Mouse (Mus musculus) MEL (cell line): Measurements from ENCODE around the gene Cenpb. TPM values are rescaled to one million over a fixed set of nuclear protein-coding genes. Genes with fewer than 3 reads are reported as not detected.

Source experiments
- DNase-seq: peaks from one replicate; pipeline ENCODE4 v3.0.0; 2011; ENCODE audit warnings: low read depth, low spot score
- H3K27ac ChIP-seq: 2 replicates; pipeline ENCODE4 v1.5.1; 2012; ENCODE audit warnings: low read depth, mild to moderate bottlenecking, control low read depth, low read length, moderate library complexity; ENCODE audit not compliant: control insufficient read depth
- H3K27me3 ChIP-seq, 2 experiments: fragments of 150-350 bp in 1 of 2; sonication (generic) in 1 of 2; 2 replicates each; pipeline ENCODE4 v1.6.1; 2012; ENCODE audit warnings: low read length in 2 of 2, mild to moderate bottlenecking in 2 of 2, improper control_type of control experiment in 1 of 2, moderate library complexity in 1 of 2; ENCODE audit not compliant: insufficient read depth in 2 of 2, control insufficient read depth in 1 of 2
- H3K36me3 ChIP-seq, 2 experiments: 2 replicates each; pipeline ENCODE4 v1.6.1; 2012 to 2014; ENCODE audit warnings: low read length in 2 of 2, improper control_type of control experiment in 1 of 2, inconsistent platforms in 1 of 2, mild to moderate bottlenecking in 1 of 2; ENCODE audit not compliant: insufficient read depth in 2 of 2, control insufficient read depth in 1 of 2
- H3K4me1 ChIP-seq, 2 experiments: fragments of 150-350 bp in 1 of 2; sonication (generic) in 1 of 2; 2 replicates each; pipeline ENCODE4 v1.6.1; 2012; ENCODE audit warnings: low read length in 2 of 2, improper control_type of control experiment in 1 of 2, mild to moderate bottlenecking in 1 of 2; ENCODE audit not compliant: insufficient read depth in 2 of 2, control insufficient read depth in 1 of 2
- H3K4me3 ChIP-seq, 2 experiments: fragments of 150-350 bp in 1 of 2; sonication (generic) in 1 of 2; 2 replicates each; pipeline ENCODE4 v1.5.1; 2012; ENCODE audit warnings: low read depth in 2 of 2, low read length in 2 of 2, mild to moderate bottlenecking in 2 of 2, moderate library complexity in 2 of 2, control low read depth in 1 of 2, improper control_type of control experiment in 1 of 2; ENCODE audit not compliant: control insufficient read depth in 1 of 2, insufficient read depth in 1 of 2
- H3K79me2 ChIP-seq: 2 replicates; pipeline ENCODE4 v1.6.1; 2012; ENCODE audit warnings: mild to moderate bottlenecking, low read length, moderate library complexity; ENCODE audit not compliant: control insufficient read depth, poor library complexity, insufficient read depth
- H3K9ac ChIP-seq: 2 replicates; pipeline ENCODE4 v1.6.1; 2012; ENCODE audit warnings: low read depth, mild to moderate bottlenecking, control low read depth, low read length, moderate library complexity; ENCODE audit not compliant: control insufficient read depth, poor library complexity, severe bottlenecking
- H3K9me3 ChIP-seq: fragments of 150-350 bp; sonication (generic); replicated peaks from 2 replicates; pipeline ENCODE4 v1.6.1; 2012; ENCODE audit warnings: mild to moderate bottlenecking, low read length, improper control_type of control experiment, moderate library complexity; ENCODE audit not compliant: insufficient read depth
- BHLHE40 ChIP-seq: IDR thresholded peaks from 2 replicates; pipeline ENCODE4 v1.6.1; 2012; ENCODE audit warnings: low read depth, mild to moderate bottlenecking, inconsistent platforms, low read length, improper control_type of control experiment, borderline replicate concordance
- CHD1 ChIP-seq: IDR thresholded peaks from 2 replicates; pipeline ENCODE4 v1.6.1; 2012; ENCODE audit warnings: low read depth, mild to moderate bottlenecking, inconsistent platforms, low read length, improper control_type of control experiment
- CHD2 ChIP-seq: IDR thresholded peaks from 2 replicates; pipeline ENCODE4 v1.6.1; 2011; ENCODE audit warnings: low read length, improper control_type of control experiment
- CTCF ChIP-seq, 3 experiments: IDR thresholded peaks in 2 of 3; conservative IDR thresholded peaks in 1 of 3; 2 replicates each; pipeline ENCODE4 v1.5.1; 2011 to 2012; ENCODE audit warnings: low read length in 3 of 3, low read depth in 2 of 3, mild to moderate bottlenecking in 2 of 3, improper control_type of control experiment in 1 of 3, inconsistent platforms in 1 of 3, mixed read lengths in 1 of 3, moderate library complexity in 1 of 3; ENCODE audit not compliant: control insufficient read depth in 1 of 3, insufficient read depth in 1 of 3, poor library complexity in 1 of 3, severe bottlenecking in 1 of 3
- ELF1 ChIP-seq: IDR thresholded peaks from 2 replicates; pipeline ENCODE4 v1.6.1; 2014; ENCODE audit warnings: low read depth, mild to moderate bottlenecking, inconsistent platforms, low read length, improper control_type of control experiment, moderate library complexity
- ETS1 ChIP-seq: IDR thresholded peaks from 2 replicates; pipeline ENCODE4 v1.6.1; 2012; ENCODE audit warnings: low read depth, mild to moderate bottlenecking, inconsistent platforms, low read length, improper control_type of control experiment, moderate library complexity
- GABPA ChIP-seq: IDR thresholded peaks from 2 replicates; pipeline ENCODE4 v1.6.1; 2012; ENCODE audit warnings: low read depth, mild to moderate bottlenecking, inconsistent platforms, low read length, improper control_type of control experiment, moderate library complexity
- GATA1 ChIP-seq: IDR thresholded peaks from 2 replicates; pipeline ENCODE4 v1.6.1; 2011; ENCODE audit warnings: low read depth, low read length, improper control_type of control experiment
- JUND ChIP-seq: IDR thresholded peaks from 2 replicates; pipeline ENCODE4 v1.6.1; 2011; ENCODE audit warnings: low read depth, mild to moderate bottlenecking, improper control_type of control experiment, low read length
- KAT2A ChIP-seq: conservative IDR thresholded peaks from 2 replicates; pipeline ENCODE4 v1.6.1; 2012; ENCODE audit warnings: low read depth, low read length, improper control_type of control experiment, inconsistent platforms
- MAX ChIP-seq: IDR thresholded peaks from 2 replicates; pipeline ENCODE4 v1.6.1; 2011; ENCODE audit warnings: low read length, improper control_type of control experiment
- MXI1 ChIP-seq: IDR thresholded peaks from 2 replicates; pipeline ENCODE4 v1.6.1; 2011; ENCODE audit warnings: mild to moderate bottlenecking, low read depth, low read length, improper control_type of control experiment
- NRF1 ChIP-seq: IDR thresholded peaks from 2 replicates; pipeline ENCODE4 v1.6.1; 2014; ENCODE audit warnings: low read depth, mild to moderate bottlenecking, inconsistent platforms, low read length, improper control_type of control experiment, moderate library complexity; ENCODE audit not compliant: poor library complexity, insufficient read depth, severe bottlenecking
- POLR2AphosphoS2 ChIP-seq: IDR thresholded peaks from 2 replicates; pipeline ENCODE4 v1.6.1; 2011; ENCODE audit warnings: low read length, improper control_type of control experiment
- RAD21 ChIP-seq: IDR thresholded peaks from 2 replicates; pipeline ENCODE4 v1.6.1; 2011; ENCODE audit warnings: mild to moderate bottlenecking, low read depth, low read length, improper control_type of control experiment
- RCOR1 ChIP-seq: IDR thresholded peaks from 2 replicates; pipeline ENCODE4 v1.6.1; 2012; ENCODE audit warnings: low read depth, mild to moderate bottlenecking, inconsistent platforms, low read length, improper control_type of control experiment
- ZC3H11A ChIP-seq: IDR thresholded peaks from 2 replicates; pipeline ENCODE4 v1.6.1; 2012; ENCODE audit warnings: low read depth, mild to moderate bottlenecking, inconsistent platforms, low read length, improper control_type of control experiment
- ZKSCAN1 ChIP-seq: IDR thresholded peaks from 2 replicates; pipeline ENCODE4 v1.6.1; 2012; ENCODE audit warnings: low read depth, mild to moderate bottlenecking, inconsistent platforms, low read length, improper control_type of control experiment, moderate library complexity
- ZNF384 ChIP-seq: IDR thresholded peaks from 2 replicates; pipeline ENCODE4 v1.6.1; 2012; ENCODE audit warnings: low read depth, mild to moderate bottlenecking, inconsistent platforms, low read length, improper control_type of control experiment
- polyA plus RNA-seq, 2 experiments: library from polyadenylated mRNA; stranded (reverse) in 1 of 2; unstranded in 1 of 2; fragments of >175 nt in 1 of 2; fragments of >200 nt in 1 of 2; gene quantifications; 2 replicates each; pipeline versions ENCODE4 v1.2.1 to v1.2.4; 2012; ENCODE audit warnings: low replicate concordance in 2 of 2, low read depth in 1 of 2; ENCODE audit not compliant: insufficient read length in 2 of 2, insufficient read depth in 1 of 2, missing spikeins in 1 of 2
- total RNA-seq: library from RNA; depleted of rRNA; stranded (reverse); fragments of 300-350 nt; gene quantifications from 2 replicates; pipeline ENCODE4 v1.2.3, GENCODE M21; 2012

Cenpb gene
- total and polyA plus RNA-seq, 3 experiments, result 24.3 to 34.9 TPM; not detected in 1

GRCm38 (mm10) chr2:131191005-131191390 lies 11.1 kb upstream of the Cenpb start:
- Histone ChIP-seq H3K27ac (no peak overlapping the region), H3K9me3 (no peaks in the 10 kb centered on the region), H3K9ac (no peak overlapping the region), H3K36me3 (peaks cover 1 to 31% of the 10 kb centered on the region in 2 experiments; a peak in 2 of 4 replicates), H3K4me3 (no peak overlapping the region), H3K4me1 (peaks cover 15 to 33% of the 10 kb centered on the region in 2 experiments), H3K27me3 (no peaks in the 10 kb centered on the region), H3K79me2 (no peaks in the 10 kb centered on the region; the same call in none of the 2 replicates)
- no peak for DNase-seq
- TF ChIP-seq ZKSCAN1 (no peak), GABPA (no peak), CTCF (IDR thresholded peaks at IDR 0.05 in 2 of 3, conservative IDR thresholded peaks at IDR 0.05 in 1 of 3; ENCODE audit: control insufficient read depth in 1 of 3, insufficient read depth in 1 of 3, low read depth in 2 of 3, low read length in 3 of 3, poor library complexity in 1 of 3, severe bottlenecking in 1 of 3) (no peak)

GRCm38 (mm10) chr2:131190344-131191004 lies 10.6 kb upstream of the Cenpb start:
- TF ChIP-seq RAD21 (no peak), ELF1 (no peak), RCOR1 (no peak), ETS1 (no peak), CTCF (IDR thresholded peaks at IDR 0.05 in 2 of 3, conservative IDR thresholded peaks at IDR 0.05 in 1 of 3; ENCODE audit: control insufficient read depth in 1 of 3, insufficient read depth in 1 of 3, low read depth in 2 of 3, low read length in 3 of 3, poor library complexity in 1 of 3, severe bottlenecking in 1 of 3) (no peak), CHD2 (no peak), KAT2A (no peak), POLR2AphosphoS2 (no peak), ZNF384 (no peak), CHD1 (no peak), ZC3H11A (no peak), JUND (no peak), MXI1 (no peak), ZKSCAN1 (no peak), NRF1 (no peak), GATA1 (no peak), MAX (no peak), GABPA (no peak), BHLHE40 (no peak)
- Histone ChIP-seq H3K4me3 (no peak overlapping the region), H3K27me3 (no peaks in the 10 kb centered on the region), H3K9me3 (no peaks in the 10 kb centered on the region), H3K9ac (no peak overlapping the region), H3K79me2 (no peaks in the 10 kb centered on the region; the same call in none of the 2 replicates), H3K27ac (0 out of 2 replicates have a peak overlapping the region, but pooled peaks have one; percentile 6), H3K4me1 (peaks cover 15 to 33% of the 10 kb centered on the region in 2 experiments), H3K36me3 (peaks cover 1 to 31% of the 10 kb centered on the region in 2 experiments; a peak in 2 of 4 replicates)
- no peak for DNase-seq
